Mouse (Mus musculus) hindbrain, embryonic 11.5 days (tissue): Measurements from ENCODE around the gene Tas2r126. TPM values are rescaled to one million over a fixed set of nuclear protein-coding genes. Genes with fewer than 3 reads are reported as not detected.

Experiments
- ATAC-seq: fragments of 200-750 bp; cut with Nextera tagmentation; 2 replicates; pipeline ENCODE4 v1.8.0; 2017; ENCODE audit warnings: mild to moderate bottlenecking, moderate TSS enrichment, moderate library complexity; ENCODE audit not compliant: low FRiP score
- DNase-seq: peaks from one replicate; pipeline ENCODE4 v3.0.0-alpha.2; 2015; ENCODE audit warnings: low spot score
- H3K27ac ChIP-seq: fragments of 300-500 bp; sonication (generic); 2 replicates; pipeline ENCODE4 v1.5.1; 2014; ENCODE audit warnings: mild to moderate bottlenecking, low read depth, low read length
- H3K27me3 ChIP-seq: fragments of 300-500 bp; sonication (generic); 2 replicates; pipeline ENCODE4 v1.6.1; 2014; ENCODE audit warnings: mild to moderate bottlenecking, low read length, moderate library complexity, mixed read lengths; ENCODE audit not compliant: control insufficient read depth, insufficient read depth
- H3K36me3 ChIP-seq: fragments of 300-500 bp; sonication (generic); 2 replicates; pipeline ENCODE4 v1.6.1; 2014; ENCODE audit warnings: mild to moderate bottlenecking, low read length, moderate library complexity, mixed read lengths; ENCODE audit not compliant: control insufficient read depth, insufficient read depth
- H3K4me1 ChIP-seq: fragments of 300-500 bp; sonication (generic); replicated peaks from 2 replicates; pipeline ENCODE4 v1.6.1; 2014; ENCODE audit warnings: low read length, mixed read lengths; ENCODE audit not compliant: control insufficient read depth, insufficient read depth
- H3K4me2 ChIP-seq: fragments of 300-500 bp; sonication (generic); replicated peaks from 2 replicates; pipeline ENCODE4 v1.6.1; 2014; ENCODE audit warnings: mild to moderate bottlenecking, low read depth, low read length
- H3K4me3 ChIP-seq: fragments of 300-500 bp; sonication (generic); 2 replicates; pipeline ENCODE4 v1.5.1; 2014; ENCODE audit warnings: low read depth, low read length
- H3K9ac ChIP-seq: fragments of 300-500 bp; sonication (generic); 2 replicates; pipeline ENCODE4 v1.6.1; 2014; ENCODE audit warnings: low read depth, low read length
- H3K9me3 ChIP-seq: fragments of 300-500 bp; sonication (generic); 2 replicates; pipeline ENCODE4 v1.6.1; 2016; ENCODE audit warnings: low read length; ENCODE audit not compliant: control insufficient read depth
- WGBS: fragments of 180-500 bp; shearing (Covaris S2); extraction: QIAGEN DNeasy Blood & Tissue Kit; methylation state at CpG from one replicate; pipeline ENCODE4 v1.1.7; 2014; 5-methylcytosine and 5-hydroxymethylcytosine counted together
- polyA plus RNA-seq: library from polyadenylated mRNA; unstranded; fragments of >200 nt; fragmentation: Nextera tagmentation; extraction: Ambion mirVana; gene quantifications from 2 replicates; pipeline ENCODE4 v1.2.1, GENCODE M21; 2014

Gene Tas2r126
- not detected in 2 replicates for polyA plus RNA-seq

DNA sequence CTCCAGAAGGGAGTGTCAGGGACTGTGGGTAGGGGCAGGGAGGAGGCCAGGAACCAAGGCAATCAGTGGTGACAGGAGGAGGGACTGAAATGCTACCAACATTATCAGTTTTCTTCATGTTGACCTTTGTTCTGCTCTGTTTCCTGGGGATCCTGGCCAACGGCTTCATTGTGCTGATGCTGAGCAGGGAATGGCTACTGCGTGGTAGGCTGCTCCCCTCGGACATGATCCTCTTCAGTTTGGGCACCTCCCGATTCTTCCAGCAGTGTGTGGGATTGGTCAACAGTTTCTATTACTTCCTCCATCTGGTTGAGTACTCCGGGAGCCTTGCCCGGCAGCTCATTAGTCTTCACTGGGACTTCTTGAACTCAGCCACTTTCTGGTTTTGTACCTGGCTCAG is at the start of gene Tas2r126:
Gene Tas2r126 (plus strand): TSS at position 90 of the 400 bp plus-strand sequence.
- H3K4me2 ChIP-seq = no peak within 1 kb of the TSS
- WGBS = 80% methylated on average over 6 of the region's 6 CpGs
- DNase-seq (no peak), ATAC-seq (no peak)
- H3K36me3 ChIP-seq = no peaks in the 10 kb centered on the region
- no peaks in the 10 kb centered on the region for H3K27me3 ChIP-seq
- no peak within 1 kb of the TSS for H3K27ac ChIP-seq
- H3K9ac ChIP-seq = no peak within 1 kb of the TSS
- H3K9me3 ChIP-seq = no peaks in the 10 kb centered on the region
- H3K4me1 ChIP-seq = no peaks in the 10 kb centered on the region
- no peak within 1 kb of the TSS for H3K4me3 ChIP-seq

DNA sequence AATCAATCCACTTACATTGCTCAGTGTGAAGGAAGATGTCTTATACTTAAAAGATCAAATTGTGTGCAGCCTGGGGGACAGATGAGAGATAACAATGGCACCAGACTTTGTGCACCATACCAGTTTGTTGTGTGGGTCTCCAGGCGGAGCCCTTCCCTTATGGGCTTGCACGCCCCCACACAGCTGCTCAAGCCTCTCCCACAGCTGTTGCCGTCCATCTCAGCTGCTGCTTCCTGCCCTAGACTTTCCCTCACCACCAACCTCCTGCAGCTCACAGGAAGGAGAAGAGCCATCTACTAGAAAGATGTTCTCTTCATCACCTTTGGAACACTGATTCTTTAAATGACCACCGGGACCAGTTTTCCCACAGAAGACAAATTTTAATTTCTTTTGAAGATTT is 48.7 kb upstream of the Tas2r126 start:
- WGBS = 65% methylated on average over 4 of the region's 4 CpGs
- Histone ChIP-seq H3K4me2 (no peak overlapping the region), H3K4me1 (no peaks in the 10 kb centered on the region), H3K27me3 (no peaks in the 10 kb centered on the region), H3K4me3 (no peak overlapping the region), H3K9ac (no peak overlapping the region), H3K36me3 (no peaks in the 10 kb centered on the region), H3K27ac (no peak overlapping the region), H3K9me3 (no peaks in the 10 kb centered on the region)
- DNase-seq (no peak), ATAC-seq (no peak)

DNA sequence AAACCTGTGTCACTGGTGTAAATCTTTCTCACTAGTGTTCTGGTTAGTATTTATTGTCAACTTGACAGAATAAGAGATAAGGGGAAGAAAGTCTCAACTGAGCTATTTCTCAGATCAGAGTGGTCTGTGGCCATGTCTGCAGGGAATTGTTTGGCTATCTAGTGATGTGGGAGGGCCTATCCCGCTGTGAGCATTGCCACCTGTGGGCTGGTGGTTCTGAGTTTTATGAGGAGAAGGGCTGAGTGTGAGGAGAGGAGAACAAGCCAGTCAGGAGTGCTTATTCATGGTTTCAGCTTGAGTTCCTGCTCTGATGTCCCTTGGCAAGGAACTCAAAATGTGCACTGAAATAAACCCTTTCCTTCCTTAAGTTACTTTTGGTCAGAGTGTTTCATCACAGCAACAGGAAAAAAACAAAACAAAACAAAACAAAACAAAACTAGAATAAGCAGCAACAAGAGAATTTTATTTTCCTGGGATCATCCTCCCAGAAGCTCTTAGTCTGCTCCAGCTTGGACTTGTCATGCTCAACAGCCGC is 42.5 kb upstream of the Tas2r126 start:
- H3K9ac ChIP-seq = no peak overlapping the region
- no peak overlapping the region for H3K27ac ChIP-seq
- H3K4me2 ChIP-seq = no peak overlapping the region
- H3K9me3 ChIP-seq = no peaks in the 10 kb centered on the region
- WGBS = 64% methylated on average over 2 of the region's 2 CpGs
- no peak for ATAC-seq
- H3K4me3 ChIP-seq = no peak overlapping the region
- no peak for DNase-seq
- no peaks in the 10 kb centered on the region for H3K36me3 ChIP-seq
- no peaks in the 10 kb centered on the region for H3K27me3 ChIP-seq
- H3K4me1 ChIP-seq = no peaks in the 10 kb centered on the region

DNA sequence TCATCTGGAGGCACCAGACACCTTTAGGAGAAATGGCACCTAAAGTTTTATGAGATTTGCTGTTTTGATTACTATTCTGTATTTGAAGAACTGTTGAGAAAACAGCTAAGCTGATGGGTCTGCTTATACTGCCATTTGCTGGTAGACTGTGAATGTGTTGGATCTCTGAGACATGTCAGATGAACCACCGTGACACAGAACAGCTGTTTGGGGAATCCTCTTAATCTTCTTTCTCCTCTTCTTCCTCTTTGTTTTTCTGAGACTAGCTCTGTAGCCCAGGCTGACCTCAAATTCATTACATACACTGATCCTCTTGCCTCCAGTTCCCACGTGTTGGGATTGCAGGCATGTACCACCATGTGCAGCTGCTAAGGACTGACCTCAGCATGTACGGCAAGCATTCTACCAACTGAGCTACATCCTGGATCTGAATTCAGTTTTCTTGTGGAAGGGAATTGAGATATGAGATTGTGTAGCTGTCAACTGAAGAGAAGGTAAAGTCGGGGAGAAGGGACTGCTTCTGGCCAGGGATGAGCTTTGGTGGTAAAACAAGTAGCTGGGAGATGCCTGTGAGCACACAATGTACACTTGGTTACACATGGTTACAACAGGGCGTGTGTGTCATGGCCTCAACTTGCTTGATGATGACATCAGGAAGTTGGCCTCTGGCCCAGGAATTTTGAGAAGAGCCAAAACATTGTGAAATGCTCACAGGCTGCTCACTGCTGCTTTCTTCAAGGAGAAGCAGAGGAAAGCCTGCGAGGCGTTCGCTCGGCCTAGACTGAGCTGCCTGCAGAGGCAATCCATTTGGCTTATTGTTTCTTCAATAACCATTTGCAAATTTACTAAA is 38.1 kb upstream of the Tas2r126 start:
- no peak overlapping the region for H3K27ac ChIP-seq
- no peaks in the 10 kb centered on the region for H3K36me3 ChIP-seq
- 81% methylated on average over 9 of the region's 9 CpGs for WGBS
- no peaks in the 10 kb centered on the region for H3K4me1 ChIP-seq
- DNase-seq (no peak), ATAC-seq (no peak)
- no peak overlapping the region for H3K4me2 ChIP-seq
- H3K27me3 ChIP-seq = no peaks in the 10 kb centered on the region
- no peaks in the 10 kb centered on the region for H3K9me3 ChIP-seq
- H3K9ac ChIP-seq = no peak overlapping the region
- no peak overlapping the region for H3K4me3 ChIP-seq

DNA sequence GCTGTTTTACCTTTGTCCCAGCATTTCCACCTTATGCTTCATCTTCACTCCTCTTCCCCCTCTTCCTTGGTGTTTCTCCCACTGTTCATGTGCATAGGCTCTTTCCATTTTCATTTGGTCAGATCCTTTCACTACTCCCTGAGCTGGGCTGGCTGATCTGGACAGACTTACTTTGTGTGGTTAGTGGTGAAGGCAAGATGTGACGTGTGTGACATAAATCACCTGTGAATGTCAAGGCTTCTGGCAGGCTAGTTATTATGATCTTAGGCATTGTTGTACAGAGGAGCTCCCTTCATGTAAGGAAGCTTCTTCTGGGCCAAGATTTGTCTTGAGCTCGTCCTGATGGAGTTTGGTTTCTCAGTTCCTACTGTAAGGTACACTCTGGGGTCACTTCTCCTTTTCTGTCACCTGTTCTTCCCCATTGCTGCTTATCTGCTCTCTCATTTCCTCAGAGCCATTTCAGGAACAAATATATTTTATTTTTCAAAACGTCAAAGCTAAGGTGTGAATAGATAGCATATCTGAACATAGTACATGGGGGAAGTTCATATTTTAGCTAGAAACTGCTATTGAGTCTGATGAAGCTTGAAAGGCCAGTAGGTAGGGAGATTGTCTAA is 37.2 kb upstream of the Tas2r126 start:
- no peak overlapping the region for H3K4me3 ChIP-seq
- no peak overlapping the region for H3K4me2 ChIP-seq
- H3K4me1 ChIP-seq = no peaks in the 10 kb centered on the region
- no peaks in the 10 kb centered on the region for H3K27me3 ChIP-seq
- 74% methylated on average over 3 of the region's 3 CpGs for WGBS
- no peak for ATAC-seq
- H3K27ac ChIP-seq = no peak overlapping the region
- no peaks in the 10 kb centered on the region for H3K9me3 ChIP-seq
- no peak for DNase-seq
- H3K36me3 ChIP-seq = no peaks in the 10 kb centered on the region
- no peak overlapping the region for H3K9ac ChIP-seq

DNA sequence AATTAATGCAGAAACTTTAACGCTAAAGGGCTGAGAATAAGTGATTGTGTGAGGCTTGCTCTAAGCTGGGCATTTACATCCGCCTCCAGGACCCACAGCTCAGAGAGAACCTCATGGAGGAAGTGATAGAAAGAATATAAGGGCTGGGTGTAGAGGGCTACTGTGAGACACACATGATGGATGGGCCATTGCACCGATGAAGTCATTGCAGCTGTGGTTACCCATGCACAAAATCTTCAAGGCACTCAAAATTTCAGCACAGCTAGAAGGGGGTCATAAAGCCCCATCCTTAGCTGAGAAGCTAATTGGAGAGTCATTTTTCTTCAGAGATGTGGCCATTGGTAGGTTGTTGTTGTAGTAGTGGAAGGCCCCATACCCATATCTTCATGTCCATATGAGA is 36.0 kb upstream of the Tas2r126 start:
- H3K4me3 ChIP-seq = no peak overlapping the region
- no peak for DNase-seq
- no peak overlapping the region for H3K27ac ChIP-seq
- no peak for ATAC-seq
- no peaks in the 10 kb centered on the region for H3K9me3 ChIP-seq
- H3K4me2 ChIP-seq = no peak overlapping the region
- H3K9ac ChIP-seq = no peak overlapping the region
- 87% methylated on average over 3 of the region's 3 CpGs for WGBS
- no peaks in the 10 kb centered on the region for H3K27me3 ChIP-seq
- no peaks in the 10 kb centered on the region for H3K36me3 ChIP-seq
- no peaks in the 10 kb centered on the region for H3K4me1 ChIP-seq

DNA sequence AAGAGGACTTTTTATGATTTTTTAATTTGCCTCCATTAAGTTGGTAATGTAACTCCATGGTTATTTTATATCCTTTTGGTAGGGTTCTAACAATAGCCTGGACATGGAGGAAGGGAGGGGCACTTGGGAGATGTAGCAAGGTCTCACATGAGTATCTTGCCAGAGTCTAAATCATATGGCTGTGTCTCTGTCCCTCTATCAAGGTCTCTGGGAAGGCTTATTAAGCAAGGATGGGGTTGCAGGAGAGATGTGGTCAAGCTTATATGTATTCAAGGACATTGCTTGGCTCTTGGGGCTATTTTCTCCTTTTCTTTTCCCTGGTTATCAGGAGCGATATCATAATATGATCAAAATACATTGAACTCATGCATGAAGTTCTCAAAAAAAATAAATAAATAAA is 35.3 kb upstream of the Tas2r126 start:
- 88% methylated on average over 1 of the region's 1 CpGs for WGBS
- DNase-seq (no peak), ATAC-seq (no peak)
- Histone ChIP-seq H3K4me3 (no peak overlapping the region), H3K4me1 (no peaks in the 10 kb centered on the region), H3K9me3 (no peaks in the 10 kb centered on the region), H3K9ac (no peak overlapping the region), H3K36me3 (no peaks in the 10 kb centered on the region), H3K27me3 (no peaks in the 10 kb centered on the region), H3K27ac (no peak overlapping the region), H3K4me2 (no peak overlapping the region)

DNA sequence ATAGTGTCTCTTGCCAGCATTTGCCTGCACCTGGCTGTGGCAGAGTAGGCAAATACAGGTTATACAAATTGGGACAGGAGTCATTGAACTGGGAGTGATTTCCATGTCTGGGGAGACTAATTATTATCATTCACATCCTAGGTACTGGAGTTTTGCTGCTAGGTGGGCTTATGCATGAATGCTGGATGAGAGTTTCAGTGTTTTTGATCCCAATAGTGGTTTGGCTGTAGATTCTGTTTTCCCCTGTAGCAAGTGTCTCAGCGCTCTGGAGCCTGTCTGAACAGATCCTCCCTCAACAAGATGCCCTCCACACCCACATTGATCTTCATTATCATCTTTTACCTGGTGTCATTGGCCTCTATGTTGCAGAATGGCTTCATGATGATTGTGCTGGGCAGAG is 34.4 kb upstream of the Tas2r126 start, which contains the start of gene Tas2r143:
Gene Tas2r143 (plus strand): TSS at position 301 of the 400 bp plus-strand sequence.
- Histone ChIP-seq H3K27ac (no peak within 1 kb of the TSS), H3K4me3 (no peak within 1 kb of the TSS), H3K9ac (no peak within 1 kb of the TSS), H3K9me3 (no peaks in the 10 kb centered on the region), H3K27me3 (no peaks in the 10 kb centered on the region), H3K4me2 (no peak within 1 kb of the TSS), H3K4me1 (no peaks in the 10 kb centered on the region), H3K36me3 (no peaks in the 10 kb centered on the region)
- WGBS = 85% methylated on average over 1 of the region's 1 CpGs
- ATAC-seq (no peak), DNase-seq (no peak)
